In genomic region chr14:18330789-18331692, GRCm38 (mm10) we compare ENCODE assay signal across 8 mouse cellular contexts. TPM values are rescaled to one million over a fixed set of nuclear protein-coding genes. Genes with fewer than 3 reads are reported as not detected.
DNase-seq lines count a peak whose midpoint lies in the region; ATAC-seq and TF ChIP-seq lines count a peak whose summit lies in the region.

No protein-coding gene starts in this region.

- no peaks in the 10 kb centered on the region for H3K27me3 ChIP-seq in heart, postnatal 0 days (ENCODE audit: control insufficient read depth, insufficient read depth, low read length)
- H3K27me3 ChIP-seq in lung, postnatal 0 days (replicated peaks; ENCODE audit: insufficient read depth, low read length) = no peaks in the 10 kb centered on the region

- no peaks in the 10 kb centered on the region for H3K9me3 ChIP-seq in heart, postnatal 0 days (replicated peaks; ENCODE audit: control insufficient read depth, low read length)
- H3K9me3 ChIP-seq in lung, postnatal 0 days (ENCODE audit: low read length) = no peaks in the 10 kb centered on the region

- peaks cover 8% of the 10 kb centered on the region; the same call in 1 of the 2 replicates for H3K4me1 ChIP-seq in embryonic fibroblast, embryonic 13.5 days (ENCODE audit: control insufficient read depth, insufficient read depth, low read length)
- peaks cover 6% of the 10 kb centered on the region for H3K4me1 ChIP-seq in heart, postnatal 0 days (ENCODE audit: control insufficient read depth, insufficient read depth)
- H3K4me1 ChIP-seq in lung, postnatal 0 days (ENCODE audit: insufficient read depth, low read depth, low read length) = peaks cover 7% of the 10 kb centered on the region; the same call in 1 of the 2 replicates

- peak overlapping the region; percentile 97 for H3K4me2 ChIP-seq in heart, postnatal 0 days (ENCODE audit: low read depth, low read length)
- H3K4me2 ChIP-seq in lung, postnatal 0 days (replicated peaks; ENCODE audit: low read depth, low read length) = peak overlapping the region; percentile 88

- H3K36me3 ChIP-seq in heart, postnatal 0 days (replicated peaks; ENCODE audit: control insufficient read depth, insufficient read depth, low read length) = no peaks in the 10 kb centered on the region; the same call in 1 of the 2 replicates
- H3K36me3 ChIP-seq in lung, postnatal 0 days (ENCODE audit: insufficient read depth, low read length) = no peaks in the 10 kb centered on the region

- under 1% methylated on average over 76 of the region's 99 CpGs for WGBS in heart, postnatal 0 days
- 0% methylated on average over 40 of the region's 99 CpGs for WGBS in lung, postnatal 0 days

- no peak for TF ChIP-seq POLR2A in embryonic fibroblast, embryonic 13.5 days (IDR thresholded peaks at IDR 0.05; ENCODE audit: low read depth, low read length)

- H3K9ac ChIP-seq in heart, postnatal 0 days (replicated peaks; ENCODE audit: low read depth, low read length) = peak overlapping the region; percentile 96
- peak overlapping the region; percentile 89 for H3K9ac ChIP-seq in lung, postnatal 0 days (replicated peaks; ENCODE audit: low read depth)

- peak; percentile 61 for DNase-seq in adrenal gland, adult 2 months
- DNase-seq in heart, postnatal 0 days (ENCODE audit: low spot score) = no peak
- DNase-seq in layer of hippocampus, adult 8-10 months (ENCODE audit: low spot score in 2 of 2) = peak; percentile 13 to 15
- peak; percentile 58 for DNase-seq in lung, postnatal 0 days (ENCODE audit: low spot score)
- peak; percentile 33 for DNase-seq in ovary, postnatal 36 days (ENCODE audit: low spot score)
- peak; percentile 65 for DNase-seq in thymus, postnatal 25 days

- H3K27ac ChIP-seq in embryonic fibroblast, embryonic 13.5 days (ENCODE audit: insufficient read depth, low read length) = no peak overlapping the region
- peak overlapping the region; percentile 77 for H3K27ac ChIP-seq in heart, postnatal 0 days (ENCODE audit: low read depth)
- peak overlapping the region; percentile 87 for H3K27ac ChIP-seq in lung, postnatal 0 days (ENCODE audit: low read length)

- no peak for TF ChIP-seq CTCF in embryonic fibroblast, embryonic 13.5 days (IDR thresholded peaks at IDR 0.05; ENCODE audit: borderline replicate concordance, insufficient read depth, low read length)
- TF ChIP-seq CTCF in heart, postnatal 0 days (IDR thresholded peaks at IDR 0.05; ENCODE audit: low read depth) = no peak
- no peak for TF ChIP-seq CTCF in lung, postnatal 0 days (IDR thresholded peaks at IDR 0.05)

- ATAC-seq in CD4-positive, CD25-positive, alpha-beta regulatory T cell, adult 4 months = peak; percentile 47
- peak; percentile 54 for ATAC-seq in heart, postnatal 0 days (ENCODE audit: insufficient read depth, low read depth)
- peak; percentile 71 for ATAC-seq in lung, postnatal 0 days

- no peak for TF ChIP-seq EP300 in heart, postnatal 0 days (IDR thresholded peaks at IDR 0.05; ENCODE audit: low read depth)
- TF ChIP-seq EP300 in lung, postnatal 0 days (IDR thresholded peaks at IDR 0.05) = no peak

- H3K4me3 ChIP-seq in embryonic fibroblast, embryonic 13.5 days (ENCODE audit: insufficient read depth, low read length) = peak overlapping the region; percentile 59
- H3K4me3 ChIP-seq in heart, postnatal 0 days (ENCODE audit: low read depth, low read length) = peak overlapping the region; percentile 85
- H3K4me3 ChIP-seq in lung, postnatal 0 days (ENCODE audit: low read depth, low read length) = peak overlapping the region; percentile 89

RNA-seq across cellular contexts. Expression of gene Ube2e1, which starts 0.6 kb away (rescaled TPM):
- 10 to 100 TPM; 36.7 to 70.3 TPM for polyA plus RNA-seq in CD4-positive, CD25-positive, alpha-beta regulatory T cell, adult 4 months (2017; shearing (Covaris generic))
- 100 to 1,000 TPM in 1 of 2 experiments, 10 to 100 TPM in 1; 80.1 to 104 TPM for total RNA-seq in adrenal gland, adult 2 months (2021)
- polyA plus RNA-seq in adrenal gland, adult 2 months (2012; rRNA removed) = 6.8 and 7.8 TPM in 2 replicates
- 99.1 and 106 TPM in 2 replicates for polyA plus RNA-seq in embryonic fibroblast, embryonic 13.5 days (2011; ENCODE audit: insufficient read length, low read depth, missing spikeins)
- total RNA-seq in heart, postnatal 0 days (2014; rRNA removed; ENCODE audit: low replicate concordance) = 12.9 and 31.0 TPM in 2 replicates
- polyA plus RNA-seq in heart, postnatal 0 days (2015; fragmentation: Nextera tagmentation; extraction: Ambion mirVana) = 44.4 and 47.3 TPM in 2 replicates
- total RNA-seq in layer of hippocampus, adult 8-10 months (2022) = 100 to 1,000 TPM; 110 to 135 (median 116) TPM
- polyA plus RNA-seq in lung, postnatal 0 days (2015; fragmentation: Nextera tagmentation; extraction: Ambion mirVana) = 83.7 and 96.6 TPM in 2 replicates

RNA-seq across cellular contexts. Expression of gene Rpl15, which starts 59.9 kb away (rescaled TPM):
- 1,000 to 10,000 TPM in 1 of 2 experiments, 100 to 1,000 TPM in 1; 891 to 1,133 TPM for polyA plus RNA-seq in CD4-positive, CD25-positive, alpha-beta regulatory T cell, adult 4 months (2017; shearing (Covaris generic))
- 100 to 1,000 TPM; 734 to 830 TPM for total RNA-seq in adrenal gland, adult 2 months (2021)
- 76.9 and 101 TPM in 2 replicates for polyA plus RNA-seq in adrenal gland, adult 2 months (2012; rRNA removed)
- polyA plus RNA-seq in embryonic fibroblast, embryonic 13.5 days (2011; ENCODE audit: insufficient read length, low read depth, missing spikeins) = 799 and 868 TPM in 2 replicates
- 517 and 617 TPM in 2 replicates for total RNA-seq in heart, postnatal 0 days (2014; rRNA removed; ENCODE audit: low replicate concordance)
- polyA plus RNA-seq in heart, postnatal 0 days (2015; fragmentation: Nextera tagmentation; extraction: Ambion mirVana) = 236 and 241 TPM in 2 replicates
- 100 to 1,000 TPM; 372 to 456 (median 407) TPM for total RNA-seq in layer of hippocampus, adult 8-10 months (2022)
- 266 and 282 TPM in 2 replicates for polyA plus RNA-seq in lung, postnatal 0 days (2015; fragmentation: Nextera tagmentation; extraction: Ambion mirVana)
